Mouse (Mus musculus): ENCODE measurements around the gene Parp1.

Parp1 gene

GRCm38 (mm10) chr1:180568761-180569452, at the start of gene Parp1:
TSS of gene Parp1 (plus strand) at chr1:180568924.
- no peak for DNase-seq (ENCODE audit: extremely low read depth, low read depth, low spot score)

GRCm38 (mm10) chr1:180519520-180519919, 49.2 kb upstream of the Parp1 start:
- DNase-seq (ENCODE audit: extremely low read depth, low read depth, low spot score) = no peak

- DNase-seq (ENCODE audit: extremely low read depth, low read depth, low spot score) = no peak
Observed at GRCm38 (mm10) chr1:180520190-180520589, 48.5 kb upstream of the Parp1 start.

- DNase-seq (ENCODE audit: extremely low read depth, low read depth, low spot score) = no peak
Observed at GRCm38 (mm10) chr1:180523320-180523719, 45.4 kb upstream of the Parp1 start.

- no peak for DNase-seq (ENCODE audit: extremely low read depth, low read depth, low spot score)
Observed at GRCm38 (mm10) chr1:180525301-180525700, 43.4 kb upstream of the Parp1 start.

- DNase-seq (ENCODE audit: extremely low read depth, low read depth, low spot score) = no peak
Observed at GRCm38 (mm10) chr1:180529847-180530246, 38.9 kb upstream of the Parp1 start.

GRCm38 (mm10) chr1:180530457-180531263, 38.1 kb upstream of the Parp1 start:
- DNase-seq (ENCODE audit: extremely low read depth, low read depth, low spot score) = no peak

GRCm38 (mm10) chr1:180532671-180533070, 36.1 kb upstream of the Parp1 start:
- DNase-seq (ENCODE audit: extremely low read depth, low read depth, low spot score) = no peak

- DNase-seq (ENCODE audit: extremely low read depth, low read depth, low spot score) = no peak
Observed at GRCm38 (mm10) chr1:180536719-180537118, 32.0 kb upstream of the Parp1 start.

GRCm38 (mm10) chr1:180541251-180541650, 27.5 kb upstream of the Parp1 start:
- no peak for DNase-seq (ENCODE audit: extremely low read depth, low read depth, low spot score)

- DNase-seq (ENCODE audit: extremely low read depth, low read depth, low spot score) = no peak
Observed at GRCm38 (mm10) chr1:180541883-180542711, 26.6 kb upstream of the Parp1 start.

- DNase-seq (ENCODE audit: extremely low read depth, low read depth, low spot score) = no peak
Observed at GRCm38 (mm10) chr1:180542712-180543371, 25.9 kb upstream of the Parp1 start.

- DNase-seq (ENCODE audit: extremely low read depth, low read depth, low spot score) = no peak
Observed at GRCm38 (mm10) chr1:180545918-180546545, 22.7 kb upstream of the Parp1 start.

- DNase-seq (ENCODE audit: extremely low read depth, low read depth, low spot score) = no peak
Observed at GRCm38 (mm10) chr1:180546798-180547750, 21.6 kb upstream of the Parp1 start.

- no peak for DNase-seq (ENCODE audit: extremely low read depth, low read depth, low spot score)
Observed at GRCm38 (mm10) chr1:180547751-180548669, 20.7 kb upstream of the Parp1 start.

GRCm38 (mm10) chr1:180549539-180550308, 19.0 kb upstream of the Parp1 start:
- no peak for DNase-seq (ENCODE audit: extremely low read depth, low read depth, low spot score)

- DNase-seq (ENCODE audit: extremely low read depth, low read depth, low spot score) = no peak
Observed at GRCm38 (mm10) chr1:180550770-180551169, 18.0 kb upstream of the Parp1 start.

Measured in fat pad, adult 2 months (tissue).